Mouse (Mus musculus) megakaryocyte, adult 5-6 weeks (primary cell): ENCODE data around the gene Rnf7. TPM values are rescaled to one million over a fixed set of nuclear protein-coding genes. Genes with fewer than 3 reads are reported as not detected.

Source experiments
- ATAC-seq: 2 replicates; pipeline ENCODE4 v1.8.0; 2016; ENCODE audit warnings: mild to moderate bottlenecking, inconsistent platforms; ENCODE audit not compliant: poor library complexity, severe bottlenecking
- total RNA-seq, 2 experiments: library from RNA; stranded (forward) in 1 of 2; stranded (reverse) in 1 of 2; fragments of 153-499, 151-499 nt in 1 of 2; fragments of 221-1000, 200-1000 nt in 1 of 2; gene quantifications; 2 replicates each; pipeline versions ENCODE4 v1.2.3 to v1.2.4; 2015 to 2017

The Rnf7 gene
- total RNA-seq, 2 experiments from 2014 or later = 34.4 to 98.8 TPM

- ATAC-seq = no peak
Observed at GRCm38 (mm10) chr9:96470266-96470974, 8.1 kb downstream of the Rnf7 start.

- ATAC-seq = no peak
Observed at GRCm38 (mm10) chr9:96469556-96470265, 8.8 kb downstream of the Rnf7 start.

GRCm38 (mm10) chr9:96463708-96464107 lies 14.8 kb downstream of the Rnf7 start:
- ATAC-seq = no peak

GRCm38 (mm10) chr9:96461607-96462006 lies 16.9 kb downstream of the Rnf7 start:
- no peak for ATAC-seq

GRCm38 (mm10) chr9:96460117-96460865 lies 18.2 kb downstream of the Rnf7 start:
- no peak for ATAC-seq

GRCm38 (mm10) chr9:96455618-96456017 lies 22.9 kb downstream of the Rnf7 start:
- no peak for ATAC-seq

- no peak for ATAC-seq
Observed at GRCm38 (mm10) chr9:96452956-96453355, 25.5 kb downstream of the Rnf7 start.

GRCm38 (mm10) chr9:96450900-96451720 lies 27.4 kb downstream of the Rnf7 start:
- ATAC-seq = no peak

- no peak for ATAC-seq
Observed at GRCm38 (mm10) chr9:96449514-96449913, 29.0 kb downstream of the Rnf7 start.

- no peak for ATAC-seq
Observed at GRCm38 (mm10) chr9:96445351-96445750, 33.1 kb downstream of the Rnf7 start.

- ATAC-seq = no peak
Observed at GRCm38 (mm10) chr9:96442081-96442480, 36.4 kb downstream of the Rnf7 start.

- ATAC-seq = peak; percentile 46
Observed at GRCm38 (mm10) chr9:96438334-96438871, 40.1 kb downstream of the Rnf7 start.

GRCm38 (mm10) chr9:96437805-96438333 lies 40.6 kb downstream of the Rnf7 start:
- peak; percentile 84 for ATAC-seq

- ATAC-seq = no peak; the same call in 1 of the 2 replicates
Observed at GRCm38 (mm10) chr9:96436901-96437804, 41.3 kb downstream of the Rnf7 start.

GRCm38 (mm10) chr9:96432575-96432974 lies 45.9 kb downstream of the Rnf7 start:
- ATAC-seq = no peak

GRCm38 (mm10) chr9:96431081-96431480 lies 47.4 kb downstream of the Rnf7 start:
- no peak for ATAC-seq

- ATAC-seq = no peak
Observed at GRCm38 (mm10) chr9:96428336-96429046, 50.0 kb downstream of the Rnf7 start.

GRCm38 (mm10) chr9:96424027-96424426 lies 54.4 kb downstream of the Rnf7 start:
- ATAC-seq = no peak
